Mouse (Mus musculus) heart, adult 8-10 months (tissue): ENCODE data around the gene Olfml1. TPM values are rescaled to one million over a fixed set of nuclear protein-coding genes. Genes with fewer than 3 reads are reported as not detected.

Source experiments
- DNase-seq: peaks from one replicate; pipeline ENCODE4 v3.0.0; 2022; ENCODE audit warnings: low spot score
- total RNA-seq, 4 experiments: library from RNA; stranded (reverse); gene quantifications; 2 replicates each; pipeline ENCODE4 v1.2.4; 2022

Gene Olfml1
- 1 to 10 TPM; 2.7 to 5.3 (median 4.5) TPM for total RNA-seq

DNA sequence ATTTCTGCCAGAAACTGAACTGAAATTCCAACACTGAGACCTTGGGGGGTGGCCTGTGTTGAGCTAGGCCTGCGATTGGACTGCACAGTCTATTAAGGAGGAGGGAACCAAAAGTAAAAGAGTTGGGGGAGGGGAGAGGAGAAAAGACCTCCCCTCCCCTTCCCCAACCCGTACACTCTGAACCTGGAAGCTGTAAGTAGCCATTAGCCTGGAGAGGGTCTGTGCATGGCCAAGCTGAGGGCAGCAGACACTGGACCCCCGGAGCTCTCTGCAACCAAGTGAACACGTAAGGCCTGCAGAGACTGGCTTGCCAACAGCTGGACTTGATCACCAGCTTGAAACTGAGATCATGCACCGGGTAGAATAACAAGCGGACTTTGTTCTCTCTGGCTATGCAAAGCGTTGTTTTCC lies at the start of gene Olfml1:
Gene Olfml1, plus strand, starts transcription at position 186 of the 411 bp plus-strand sequence.
- DNase-seq = peak; percentile 39

DNA sequence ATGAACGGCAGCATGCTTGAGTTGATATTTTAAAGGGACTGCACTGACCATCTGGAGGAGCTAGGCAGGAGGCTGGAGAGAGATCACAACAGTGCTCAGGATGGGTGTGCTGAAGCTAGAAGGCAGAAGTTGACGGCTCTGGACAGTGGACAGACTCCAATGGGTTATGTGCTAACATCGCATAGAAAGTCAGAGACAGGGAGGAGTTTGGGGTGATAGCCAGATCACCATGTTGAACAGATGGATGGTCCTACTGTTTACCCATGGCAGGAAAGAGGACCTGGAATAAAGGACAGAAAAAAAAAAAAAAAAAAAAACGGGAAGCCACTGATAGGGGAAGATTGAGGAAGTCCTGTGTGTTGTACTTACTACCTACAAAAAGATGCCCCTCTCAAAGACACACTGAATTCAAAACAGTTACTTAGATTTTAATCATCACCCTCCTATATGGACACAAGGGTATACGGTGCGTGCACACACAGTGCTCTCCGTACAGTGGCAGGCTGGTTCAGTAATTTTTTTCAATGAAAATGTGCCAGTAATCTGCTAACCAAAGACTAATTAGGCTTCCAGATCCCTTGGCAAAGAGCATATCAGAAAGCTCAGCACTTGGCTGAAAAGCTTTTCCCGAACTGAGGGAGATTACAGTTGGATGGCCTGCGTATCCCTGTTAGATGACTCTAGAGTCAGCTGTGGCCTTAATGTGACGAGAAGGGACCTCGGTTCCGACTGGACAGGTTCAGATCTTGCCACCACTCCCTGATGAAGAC lies 47.8 kb upstream of the Olfml1 start:
- no peak for DNase-seq

DNA sequence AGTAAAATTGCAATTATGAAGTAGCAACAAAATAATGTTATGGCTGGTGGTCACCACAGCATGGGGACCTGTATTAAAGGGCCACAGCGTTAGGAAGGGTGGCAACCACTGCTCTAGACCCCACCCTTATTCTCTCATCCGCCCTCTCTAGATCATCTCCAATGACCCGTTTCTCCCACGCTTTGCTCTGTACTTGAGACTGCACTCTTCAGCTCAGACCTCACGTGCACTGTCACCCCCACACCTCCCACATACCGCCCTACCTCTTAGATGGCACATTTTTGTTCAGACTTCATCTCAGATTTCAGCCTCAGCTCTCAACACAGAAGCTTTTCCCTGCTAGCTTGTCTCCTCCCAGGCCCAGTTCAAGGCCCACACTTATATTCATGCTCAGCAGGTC lies 45.8 kb upstream of the Olfml1 start:
- DNase-seq = no peak

DNA sequence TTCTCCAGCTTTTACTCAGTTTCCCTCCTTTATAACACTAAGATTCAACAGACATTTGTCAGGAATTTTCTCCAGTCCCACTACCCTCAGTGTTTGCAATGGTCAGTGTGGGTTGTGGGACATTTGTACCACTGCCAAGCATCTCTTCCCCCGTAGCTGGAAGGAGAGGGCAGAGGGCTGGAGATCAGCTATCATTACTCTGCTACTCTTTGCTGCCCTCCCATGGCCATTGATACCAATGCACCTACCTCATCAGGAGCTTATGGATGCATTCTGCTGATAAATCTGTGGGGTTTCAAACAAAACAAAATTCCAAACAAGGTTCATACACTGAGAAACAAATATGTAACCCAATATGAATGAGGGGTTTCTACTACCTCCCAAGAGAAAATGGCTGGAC lies 40.9 kb upstream of the Olfml1 start:
- DNase-seq = no peak

DNA sequence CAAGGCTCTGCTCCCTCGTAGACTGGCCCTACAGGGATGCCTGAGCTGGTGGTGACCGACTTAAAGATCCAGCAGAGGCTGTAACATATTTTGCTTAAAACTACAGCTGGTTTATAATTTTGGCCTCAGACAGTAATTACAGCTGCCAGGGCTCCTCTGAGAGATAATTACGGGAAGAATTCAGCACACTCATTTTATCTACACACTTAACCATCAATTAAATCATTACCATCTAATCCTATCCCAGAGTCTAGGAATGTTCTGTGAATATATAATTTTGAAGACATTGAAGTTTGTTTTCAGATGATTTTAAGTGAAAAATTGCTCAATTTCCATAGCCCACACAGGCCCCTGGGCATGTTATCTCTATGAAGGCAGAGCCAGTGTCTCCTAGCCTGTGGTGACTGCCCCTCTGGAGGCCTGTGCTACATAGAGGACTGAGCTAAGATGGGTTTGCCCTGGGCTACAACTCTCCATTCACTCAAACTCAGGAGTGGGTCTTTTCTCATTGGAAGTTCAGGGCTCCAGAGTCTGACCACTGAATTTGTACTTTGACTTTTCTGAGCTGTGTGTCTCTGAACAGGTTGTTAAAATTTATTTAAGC lies 39.0 kb upstream of the Olfml1 start:
- no peak for DNase-seq

DNA sequence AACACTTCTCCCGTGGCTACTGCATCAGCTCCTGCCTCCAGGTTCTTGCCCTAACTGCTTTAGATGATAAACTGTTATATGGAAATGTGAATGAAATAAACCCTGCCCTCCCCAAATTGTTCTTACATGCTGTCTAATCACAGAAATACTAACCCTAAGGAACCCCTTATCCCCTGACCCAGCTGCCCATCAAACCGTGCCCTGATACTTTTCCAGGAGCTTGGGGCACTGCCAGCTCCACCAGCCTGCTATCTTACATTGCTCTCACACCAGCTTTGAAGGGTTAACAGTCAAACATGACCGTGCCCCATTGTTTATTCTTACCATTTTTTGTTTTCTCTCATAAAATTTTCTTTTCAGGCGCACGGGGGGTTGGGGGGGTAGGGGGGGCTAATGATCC lies 37.9 kb upstream of the Olfml1 start:
- no peak for DNase-seq

DNA sequence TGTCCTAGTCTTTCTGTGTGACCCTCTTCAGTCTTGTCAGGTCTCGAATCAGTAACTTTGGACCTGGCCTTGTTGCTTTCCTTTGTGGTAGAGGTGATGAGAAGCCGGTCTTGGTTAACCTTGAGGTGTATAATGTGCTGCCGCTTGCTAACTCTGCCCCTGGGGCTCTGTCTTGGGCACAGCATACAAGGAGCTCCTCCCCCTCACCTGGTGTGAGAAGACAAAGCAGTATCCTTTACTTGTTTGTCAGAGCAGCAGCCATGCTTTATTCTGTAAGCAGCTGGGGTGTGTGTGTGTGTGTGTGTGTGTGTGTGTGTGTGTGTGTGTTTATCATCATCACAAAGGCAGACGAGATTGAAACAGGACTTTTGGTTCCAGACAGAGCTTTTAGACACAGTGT lies 31.9 kb upstream of the Olfml1 start:
- DNase-seq = no peak

DNA sequence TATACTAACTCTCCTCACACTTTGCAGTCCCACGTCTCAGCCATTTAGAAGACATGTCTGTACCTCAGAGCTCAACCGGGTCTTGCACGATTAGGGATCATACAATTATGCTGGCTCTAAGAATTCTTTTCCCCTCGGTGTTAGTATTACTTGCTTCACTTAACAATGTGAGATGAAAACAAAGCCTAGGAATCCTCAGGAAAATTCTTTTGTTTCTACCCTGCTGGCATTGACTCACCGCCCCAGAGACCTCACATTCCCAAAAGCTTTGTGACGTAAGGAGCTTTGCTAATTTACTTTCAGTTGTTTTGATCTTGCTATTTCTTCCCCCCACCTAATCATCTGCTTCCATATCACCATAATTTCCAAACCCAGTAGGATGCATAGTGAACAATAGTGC lies 30.7 kb upstream of the Olfml1 start:
- DNase-seq = no peak

DNA sequence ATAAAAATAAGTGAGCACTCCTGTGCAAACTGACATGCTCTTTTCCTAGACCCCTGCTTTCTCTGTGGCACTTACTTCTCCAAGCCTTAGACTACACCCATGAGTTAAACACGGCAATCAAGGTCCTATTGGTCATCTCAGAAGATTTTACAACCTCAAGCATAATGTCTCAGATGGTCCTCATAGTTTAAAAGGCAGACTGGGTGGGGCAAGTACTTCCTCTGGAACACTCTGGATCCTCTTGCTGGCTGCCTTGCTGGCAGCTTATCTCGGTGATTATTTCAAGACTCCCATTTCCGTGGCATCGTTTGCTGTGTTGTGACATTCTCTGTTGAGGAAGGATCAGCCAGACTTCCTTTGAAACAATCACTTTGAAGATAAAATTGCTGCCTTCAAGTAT lies 27.2 kb upstream of the Olfml1 start:
- DNase-seq = no peak

DNA sequence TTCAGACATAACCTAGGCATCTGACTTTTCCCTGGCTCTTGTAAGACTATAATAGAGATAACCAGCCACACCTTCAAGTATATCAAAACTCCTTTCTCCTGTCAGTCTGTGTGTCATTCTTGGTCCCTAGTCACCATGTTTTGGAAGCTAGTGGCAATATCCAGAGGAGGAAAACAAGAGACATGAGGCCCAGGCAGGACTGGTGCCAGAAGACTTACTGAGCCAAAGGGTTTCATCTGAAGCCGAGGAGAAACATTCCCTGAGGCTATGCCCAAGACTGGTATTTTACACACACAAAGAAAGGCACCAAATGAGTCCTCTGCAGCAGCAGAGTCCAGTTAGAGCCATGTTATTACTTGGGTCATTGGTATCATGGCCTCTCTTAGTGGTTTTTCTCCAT lies 22.2 kb upstream of the Olfml1 start:
- no peak for DNase-seq

DNA sequence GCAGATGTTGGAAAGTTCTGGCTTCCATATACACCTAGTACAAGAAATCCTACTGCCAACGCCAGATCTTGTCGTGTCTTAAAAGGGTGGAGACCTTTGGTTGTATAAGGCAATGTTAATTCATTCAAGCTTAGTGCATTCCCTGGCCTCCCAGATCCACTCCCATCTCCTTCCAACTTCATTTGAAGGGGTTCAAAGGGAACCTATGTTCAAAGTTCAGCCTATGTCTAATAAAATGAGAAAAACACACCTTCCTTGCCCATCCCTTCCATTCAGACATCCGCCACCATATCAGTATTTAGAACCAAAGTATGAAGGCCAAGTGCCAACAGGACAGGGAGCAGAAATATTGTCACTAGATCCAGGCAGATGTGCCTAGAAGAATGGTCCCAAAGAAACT lies 19.4 kb upstream of the Olfml1 start:
- DNase-seq = no peak

DNA sequence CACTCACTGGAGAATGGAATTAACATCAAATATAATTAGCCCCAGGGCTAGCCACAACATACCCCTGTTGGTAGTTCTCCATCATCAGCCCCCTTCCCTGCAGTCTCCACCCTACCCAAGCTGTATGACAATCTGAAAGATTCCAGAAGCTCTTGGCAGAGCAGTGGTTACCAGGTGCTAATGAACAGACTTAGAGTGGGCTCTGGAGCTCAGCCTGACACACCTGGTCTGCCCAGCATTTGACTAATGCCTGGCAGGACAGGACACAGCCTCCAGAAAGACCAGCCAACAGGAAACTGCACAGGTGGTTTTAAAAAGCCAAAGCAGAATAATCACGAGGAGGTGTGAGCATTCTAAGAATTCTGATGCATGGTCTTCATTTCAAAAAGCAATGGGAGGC lies 13.8 kb upstream of the Olfml1 start:
- no peak for DNase-seq

DNA sequence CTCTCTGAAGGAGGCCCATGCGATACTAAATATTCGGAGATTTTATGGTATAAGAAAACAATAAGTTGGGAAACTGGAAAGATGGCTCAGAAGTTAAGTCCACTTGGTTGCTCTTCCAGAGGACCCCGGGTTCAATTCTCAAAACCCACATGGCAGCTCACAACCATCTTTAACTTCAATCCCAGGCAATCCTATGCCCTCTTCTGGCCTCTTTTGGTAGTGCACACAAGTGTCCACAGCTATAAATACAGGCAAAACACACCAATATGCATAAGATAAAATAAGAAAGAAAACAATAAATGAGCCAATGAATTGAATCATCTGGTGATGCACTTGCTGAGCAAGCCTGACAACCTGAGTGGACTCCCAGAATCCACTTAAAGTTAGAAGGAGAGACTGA lies 11.3 kb upstream of the Olfml1 start:
- DNase-seq = no peak

DNA sequence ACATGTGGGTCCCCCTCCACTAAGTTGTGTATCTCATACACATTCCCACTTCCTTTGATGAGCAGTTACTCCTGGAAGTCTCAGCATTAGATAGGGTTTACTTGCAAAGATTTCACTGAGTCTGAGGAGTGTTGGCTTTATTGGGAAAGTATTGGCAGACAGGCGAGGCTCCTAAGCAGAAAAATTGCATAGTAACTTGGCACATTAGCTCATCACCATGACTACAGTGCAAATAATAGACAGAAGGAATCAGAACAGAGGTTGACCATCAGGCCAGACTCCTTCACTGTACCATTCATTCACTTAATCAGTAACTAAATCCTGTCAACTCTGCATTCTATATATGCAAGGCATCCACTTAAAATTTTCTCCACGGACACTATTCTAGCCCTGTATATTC lies 6.6 kb upstream of the Olfml1 start:
- DNase-seq = no peak

DNA sequence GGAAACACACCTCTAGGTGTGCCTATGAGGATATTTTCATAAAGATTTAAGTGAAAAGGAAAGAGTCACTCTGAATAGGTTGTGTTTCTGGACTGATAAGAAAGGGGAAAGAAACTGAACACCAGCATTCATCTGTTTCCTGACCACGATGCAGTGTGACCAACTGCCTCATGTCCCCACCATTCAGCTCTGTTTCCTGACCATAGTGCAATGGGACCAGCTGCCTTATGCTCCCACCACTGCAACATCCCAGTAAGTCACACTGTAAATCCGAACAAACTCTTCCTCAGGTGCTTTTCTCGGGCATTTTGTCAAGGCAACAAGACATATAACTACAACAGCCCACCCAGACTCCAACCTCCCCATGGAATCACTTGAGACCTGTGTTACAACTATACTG lies 5.7 kb upstream of the Olfml1 start:
- DNase-seq = no peak

DNA sequence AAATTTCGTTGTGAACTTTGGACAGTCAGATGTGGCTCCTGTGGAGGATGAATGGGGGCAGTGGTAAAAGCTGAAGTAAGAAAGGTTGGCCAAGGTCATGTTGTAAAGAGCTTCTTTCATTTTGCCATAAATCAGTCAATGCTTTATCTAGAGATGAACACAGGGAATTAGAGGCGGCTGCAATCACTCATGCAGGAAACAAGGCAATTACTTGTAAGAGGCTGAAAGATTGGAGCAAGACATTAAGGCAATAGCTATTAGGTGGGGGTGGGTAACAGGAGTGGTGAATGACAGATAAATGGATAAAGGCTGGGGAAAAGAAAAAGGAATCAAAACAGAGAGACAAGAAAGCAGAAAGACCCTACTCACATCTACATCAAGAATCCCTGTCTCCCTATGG lies 3.5 kb upstream of the Olfml1 start:
- no peak for DNase-seq

DNA sequence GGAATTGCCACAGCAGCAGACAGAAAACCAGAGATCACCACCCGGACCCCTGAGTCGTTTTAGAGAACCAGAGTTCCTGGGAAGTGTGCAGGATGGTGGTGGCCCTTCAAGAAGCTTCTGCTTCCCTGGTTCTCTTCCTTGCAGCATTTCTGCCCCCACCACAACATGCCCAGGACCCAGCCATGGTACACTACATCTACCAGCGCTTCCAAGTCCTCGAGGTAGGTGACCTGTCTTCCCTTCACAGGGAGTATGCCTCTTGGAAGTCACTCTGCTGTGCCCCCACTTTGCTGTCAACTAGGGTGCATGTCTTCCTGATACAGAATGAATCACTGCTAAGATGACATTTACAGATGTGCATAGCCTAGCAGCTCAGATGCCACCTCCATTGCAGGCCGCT lies 428 bp downstream of the Olfml1 start:
- no peak for DNase-seq

DNA sequence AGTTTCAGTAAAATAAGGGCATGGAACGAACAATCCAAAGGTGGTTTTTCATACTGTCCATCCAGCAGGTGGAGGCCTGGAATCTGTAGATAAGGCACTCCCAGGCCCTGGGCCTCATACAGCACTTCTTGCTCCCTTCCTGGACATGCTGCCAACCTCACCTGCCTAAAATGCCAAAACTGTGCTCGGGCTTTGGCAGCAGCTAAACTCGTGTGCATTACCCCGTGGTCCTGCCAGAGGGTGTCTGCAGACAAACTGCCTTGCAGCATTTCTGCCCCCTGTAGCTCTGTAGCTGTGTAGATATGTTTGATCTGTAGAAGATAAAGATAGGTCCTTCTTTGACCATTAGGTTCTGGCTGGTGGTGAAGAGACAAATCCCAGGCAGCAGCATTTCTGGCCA lies 1.7 kb downstream of the Olfml1 start:
- DNase-seq = no peak

DNA sequence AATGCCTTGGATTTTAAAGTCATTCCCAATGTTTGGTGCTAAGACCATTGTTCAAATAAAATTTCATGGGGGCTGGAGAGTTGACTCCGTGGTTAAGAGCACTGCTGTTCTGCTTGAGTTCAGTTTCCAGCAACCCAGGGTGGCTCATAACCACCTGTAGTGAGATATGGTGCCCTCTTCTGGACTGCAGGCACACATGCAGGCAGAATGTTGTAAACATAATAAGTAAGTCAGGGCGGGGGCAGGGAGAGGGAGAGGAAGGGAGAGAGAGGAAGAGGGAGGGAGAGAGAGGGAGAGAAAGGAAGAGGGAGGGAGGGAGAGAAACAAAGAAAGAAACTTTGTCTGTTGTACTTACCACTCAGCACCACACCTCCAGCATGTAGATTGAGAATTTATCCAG lies 6.6 kb downstream of the Olfml1 start:
- DNase-seq = no peak

DNA sequence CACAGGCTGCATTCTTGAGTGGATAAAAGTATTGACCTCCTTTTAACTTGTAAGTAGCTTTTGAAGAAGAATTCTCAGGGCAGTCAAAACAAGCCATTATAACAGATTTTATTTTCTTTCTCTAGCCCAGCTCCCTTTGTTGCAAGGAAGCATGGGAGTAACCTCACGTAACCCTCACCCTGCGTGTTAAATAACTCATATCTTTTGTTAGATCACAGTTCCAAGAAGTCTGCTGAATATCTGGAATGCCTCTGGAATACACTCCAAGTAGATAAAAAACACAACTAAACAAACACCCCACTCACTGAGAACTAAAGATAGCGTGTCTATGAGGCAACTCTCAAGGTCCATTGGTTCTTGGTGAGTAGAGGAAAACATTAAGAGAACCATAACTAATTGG lies 7.0 kb downstream of the Olfml1 start:
- DNase-seq = no peak

DNA sequence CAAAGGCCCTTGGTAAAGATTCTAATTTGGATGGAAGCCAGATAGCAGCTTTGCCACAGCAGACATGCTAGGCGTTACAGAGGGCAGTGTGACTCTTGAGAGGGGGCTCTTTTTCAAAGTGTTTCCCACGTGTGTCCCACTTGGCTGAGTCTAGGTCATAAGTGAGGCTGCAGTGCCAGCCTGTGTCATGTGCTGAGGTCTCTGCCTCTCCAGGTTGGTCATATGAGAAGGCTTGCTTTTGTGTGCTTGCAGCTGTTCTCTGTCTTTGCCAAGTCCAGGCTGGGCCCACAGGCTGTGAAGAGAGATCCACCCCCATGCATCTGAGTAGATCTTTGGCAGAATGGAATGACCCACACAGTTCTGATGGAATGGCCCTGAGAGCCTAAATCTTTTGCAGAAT lies 25.4 kb downstream of the Olfml1 start:
- peak; percentile 48 for DNase-seq

DNA sequence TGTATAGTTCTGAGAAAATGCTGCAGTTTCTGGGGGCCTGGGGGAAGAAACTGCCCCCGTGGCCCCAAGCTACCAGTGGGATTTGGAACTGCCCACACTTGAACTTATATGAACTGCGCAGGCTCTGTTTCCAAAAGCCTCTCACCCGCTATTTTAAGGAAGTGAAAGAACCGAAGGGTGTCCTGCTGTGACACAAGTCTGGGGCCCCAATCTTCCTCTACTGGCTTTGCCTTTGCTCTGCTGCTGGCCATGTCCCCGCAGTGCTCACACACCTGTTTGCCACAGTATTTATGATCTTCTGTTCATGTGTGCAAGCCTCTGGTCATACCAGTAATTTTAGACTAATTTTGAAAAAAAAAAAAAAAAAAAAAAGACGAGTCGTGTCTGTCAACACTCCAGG lies 26.7 kb downstream of the Olfml1 start:
- DNase-seq = peak; percentile 44

DNA sequence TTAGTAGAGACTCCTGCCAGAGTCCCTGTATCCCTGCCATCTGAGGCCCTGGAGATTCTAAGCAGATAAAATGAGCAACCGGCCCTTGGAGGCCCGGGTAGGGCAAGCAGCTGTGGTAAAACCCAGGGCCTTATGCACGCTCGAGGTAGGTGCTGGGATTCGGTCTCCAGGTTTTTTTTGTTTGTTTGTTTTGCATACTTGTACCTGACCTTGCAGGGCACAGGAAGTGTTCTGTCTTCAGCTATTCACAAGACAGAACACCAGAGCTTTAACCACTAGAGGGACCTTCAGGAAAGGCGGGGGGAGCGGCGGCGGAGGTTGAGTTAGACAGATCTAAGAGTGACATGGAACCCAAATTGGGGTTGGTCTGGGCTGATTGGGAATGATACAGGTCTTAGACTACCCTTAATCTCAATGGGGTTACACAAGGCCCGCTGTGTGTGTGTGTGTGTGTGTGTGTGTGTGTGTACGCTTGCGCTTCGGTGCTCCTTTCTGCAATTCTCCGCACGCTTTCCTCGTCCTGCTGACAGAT lies 27.1 kb downstream of the Olfml1 start:
- peak; percentile 40 for DNase-seq
